Mouse (Mus musculus): ENCODE measurements around the gene Ski.

Ski gene

GRCm38 (mm10) chr4:155242292-155242691 is 19.9 kb upstream of the Ski start:
- ChIA-PET POLR2A (interaction anchor here in 2 of 4 experiments (1.2 to 1.7 kb wide), 5 partner anchors 19 to 156 kb away, joined by 3 to 4 read pairs (median 3); partner anchors contain the start of genes Morn1 (in 1 of the 2) and Rer1 (in 1 of the 2)), CTCF (interaction anchor here in 2 of 4 experiments (0.6 to 1.6 kb wide), 3 partner anchors 52 to 229 kb away, joined by 3 to 5 read pairs (median 3); no protein-coding TSS in a partner anchor)

DNA sequence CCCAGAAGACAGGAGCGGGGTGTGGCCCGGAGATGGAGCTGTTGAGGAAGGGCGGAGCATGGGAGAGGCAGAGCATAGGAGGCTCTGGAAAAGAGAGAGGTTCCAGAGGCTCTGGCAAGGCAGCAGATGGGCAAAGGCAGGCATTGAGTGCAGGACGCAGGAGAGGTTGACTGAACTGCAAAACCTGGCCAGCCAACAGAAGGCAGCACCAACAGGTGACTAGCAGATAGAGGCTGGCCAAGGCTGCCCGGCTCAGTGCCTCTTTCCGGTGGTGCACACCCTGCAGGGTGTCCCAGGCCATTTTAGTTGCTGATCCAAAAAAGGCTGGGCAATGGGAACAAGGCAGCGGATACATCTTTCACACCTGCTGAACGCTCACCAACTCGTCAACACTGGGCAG is 19.4 kb upstream of the Ski start:
- CTCF ChIA-PET: interaction anchor here in 2 of 4 experiments (0.6 to 1.6 kb wide), 2 partner anchors 53 to 147 kb away, joined by 3 to 5 read pairs; no protein-coding TSS in a partner anchor
- POLR2A ChIA-PET: interaction anchor here in 1 of 4 experiments (0.8 to 1.7 kb wide), 3 partner anchors 91 to 155 kb away, joined by 3 read pairs; partner anchors contain the start of genes Morn1 and Rer1

DNA sequence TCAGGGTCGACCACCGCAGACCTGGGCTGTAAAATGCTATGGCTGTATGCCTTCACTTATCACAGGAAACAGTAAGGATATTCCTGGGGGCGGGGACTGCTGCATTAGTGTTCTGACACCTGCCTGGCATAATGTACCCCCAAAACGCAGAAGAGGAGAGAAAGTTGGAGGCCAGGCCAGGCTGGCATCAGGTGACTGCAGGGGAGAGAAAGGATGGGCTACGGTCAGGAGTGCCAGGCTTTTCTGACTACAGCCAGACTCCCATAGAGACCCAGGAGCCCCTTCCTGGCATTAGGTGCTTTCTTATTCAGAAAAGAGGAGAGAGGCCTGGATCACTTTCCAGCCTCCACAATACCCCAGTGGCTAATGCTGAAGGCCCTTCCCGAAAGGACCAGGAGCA is 17.1 kb upstream of the Ski start:
- CTCF ChIA-PET: no interaction called here
- POLR2A ChIA-PET: interaction anchor here in 1 of 4 experiments (0.7 kb wide), 2 partner anchors 41 to 66 kb away, joined by 3 to 4 read pairs; no protein-coding TSS in a partner anchor

- CTCF ChIA-PET: interaction anchor here in 1 of 4 experiments (1.4 kb wide), 1 partner anchor 11 kb away, joined by 3 read pairs; the partner anchor contains the start of gene Faap20
- POLR2A ChIA-PET: interaction anchor here in 2 of 4 experiments (0.5 to 0.7 kb wide), 2 partner anchors 290 to 302 kb away, joined by 3 to 5 read pairs; no protein-coding TSS in a partner anchor
These were observed 15.9 kb upstream of the Ski start for GRCm38 (mm10) chr4:155238276-155238675.

DNA sequence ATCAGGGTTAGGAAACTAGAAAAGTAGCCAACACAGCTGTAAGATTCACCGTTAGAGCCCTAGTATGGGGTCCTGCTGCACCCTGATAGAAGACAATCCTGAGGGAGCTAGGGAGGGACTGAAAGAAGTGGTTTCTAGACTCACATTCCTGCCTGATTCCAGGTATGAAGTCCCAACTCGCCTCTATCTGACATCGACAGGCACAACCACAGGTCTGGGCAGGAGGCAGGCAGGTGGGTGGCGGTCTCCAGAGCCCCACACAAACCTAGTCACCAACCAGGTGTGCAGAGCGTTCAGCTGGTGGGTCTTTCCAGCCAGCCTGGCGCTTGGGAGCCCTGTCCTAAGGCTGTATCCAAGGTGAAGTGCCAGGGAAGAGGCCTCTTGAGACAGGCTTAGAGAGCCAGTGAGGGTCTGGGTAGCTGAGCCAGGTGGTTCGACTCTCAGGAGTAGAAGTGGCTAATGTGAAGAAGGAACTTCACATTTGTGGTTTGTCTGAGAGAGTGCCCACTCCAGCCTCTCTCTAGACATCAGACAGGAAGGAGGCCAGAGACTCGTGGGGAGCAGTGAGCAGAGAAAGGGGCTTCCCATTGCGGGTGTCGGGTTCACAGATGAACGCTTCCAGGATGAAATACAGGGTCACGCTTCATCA is 14.5 kb upstream of the Ski start:
- POLR2A ChIA-PET: interaction anchor here in 3 of 4 experiments (0.6 to 4.4 kb wide), 8 partner anchors 12 to 1145 kb away, joined by 3 to 58 read pairs (median 4); partner anchors contain the start of genes Faap20 (in 1 of the 3) and Ski (in 1 of the 3)

DNA sequence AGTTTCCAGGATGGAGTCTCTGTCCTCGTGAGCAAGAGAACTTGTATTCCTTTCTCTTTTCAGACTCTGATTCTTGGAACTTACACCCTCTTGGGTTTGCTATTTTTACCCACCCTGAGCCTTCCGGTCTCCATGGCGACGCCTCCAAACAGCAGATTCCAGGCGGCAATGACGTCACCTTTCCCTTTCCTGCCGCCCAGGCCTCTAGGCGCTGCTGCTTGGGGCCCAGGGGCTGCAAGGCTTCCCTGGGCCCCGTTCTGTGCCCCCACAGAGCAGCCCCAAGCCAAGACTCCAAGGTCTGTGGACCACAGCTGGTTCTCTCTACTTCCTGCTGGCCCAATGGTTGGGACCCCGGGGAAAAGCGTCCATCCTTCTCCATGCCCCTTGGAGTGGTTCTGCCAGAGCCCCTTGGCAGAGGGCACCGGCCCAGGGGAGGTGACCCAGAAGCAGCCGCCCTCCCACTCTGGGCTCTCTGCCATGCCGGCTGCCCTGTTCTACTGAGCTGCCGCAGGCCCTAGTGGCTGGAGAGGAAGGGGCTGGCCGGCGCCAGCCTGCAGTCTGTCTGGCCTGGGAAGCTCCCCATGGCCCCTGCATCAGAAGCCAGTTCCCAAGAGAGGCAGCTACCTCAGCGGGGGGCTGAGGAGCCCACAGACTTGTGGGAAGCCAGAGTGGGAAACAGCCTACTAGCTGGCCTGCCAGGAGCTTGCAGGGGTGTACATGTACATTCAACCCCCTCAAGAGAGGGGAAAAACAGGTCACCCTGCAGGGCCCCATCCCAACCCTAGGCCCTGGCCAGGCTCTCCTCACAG is 13.1 kb upstream of the Ski start:
- ChIA-PET POLR2A (interaction anchor here (0.5 to 4.4 kb wide), 37 partner anchors 8 to 371 kb away, joined by 3 to 76 read pairs (median 4); partner anchors contain the start of genes Faap20 (in 3 of the 4), Morn1 (in 2 of the 4), Rer1 (in 2 of the 4) and Ski (in 2 of the 4)), CTCF (interaction anchor here (0.5 to 3.3 kb wide), 12 partner anchors 10 to 548 kb away, joined by 3 to 12 read pairs (median 4); partner anchors contain the start of genes Faap20 (in 2 of the 4), Morn1 (in 1 of the 4) and Rer1 (in 1 of the 4))

More for the DNA sequence above, 14.5 kb upstream of the Ski start:
- CTCF ChIA-PET: interaction anchor here in 2 of 4 experiments (0.6 to 1.6 kb wide), 3 partner anchors 12 to 244 kb away, joined by 3 to 9 read pairs (median 3); partner anchors contain the start of gene Faap20 (in 2 of the 2)

DNA sequence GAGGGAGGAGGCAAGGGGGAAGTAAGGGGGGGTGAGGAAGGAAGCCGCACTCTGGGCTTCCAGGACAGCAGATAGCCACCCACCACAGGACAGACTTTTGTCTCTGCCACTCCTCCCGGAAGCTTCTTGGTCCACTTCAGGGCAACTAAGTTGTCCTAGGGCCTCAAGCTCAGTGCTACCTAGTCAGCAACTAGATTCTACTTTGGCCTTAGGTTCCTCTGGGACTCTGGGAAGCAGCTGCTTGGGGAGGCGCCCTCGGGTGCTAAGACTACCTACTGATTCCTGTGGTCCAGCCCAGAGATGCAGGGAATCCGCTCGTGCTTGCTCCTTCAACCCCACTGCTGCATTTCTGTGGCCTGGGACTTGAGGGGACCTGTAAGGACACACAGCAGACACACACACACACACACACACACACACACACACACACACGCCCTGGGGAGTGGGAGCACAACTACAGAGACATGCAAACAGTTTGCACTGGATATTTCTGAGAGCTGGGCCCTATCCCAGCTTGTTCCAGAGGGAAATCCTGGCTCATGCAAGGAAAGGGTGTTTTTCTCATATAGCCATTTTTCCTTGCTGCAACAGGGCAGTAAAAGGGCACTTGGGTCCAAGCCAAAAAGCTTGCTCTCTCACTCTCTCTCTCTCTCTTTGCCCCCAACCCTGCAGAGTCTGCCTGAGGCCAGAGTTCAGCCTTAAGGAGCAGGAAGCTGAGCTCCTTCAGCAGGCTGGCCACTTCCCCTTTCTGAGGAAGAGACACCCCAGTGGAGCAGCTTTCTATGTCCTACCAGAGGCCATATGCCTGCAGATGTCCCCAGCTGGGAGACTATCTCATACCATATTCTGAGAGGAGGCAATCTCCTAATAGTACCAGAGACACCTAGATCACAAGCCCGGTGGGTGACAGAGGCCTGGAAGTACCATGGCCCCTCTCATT is 12.2 kb upstream of the Ski start:
- CTCF ChIA-PET: interaction anchor here in 2 of 4 experiments (0.6 to 3.3 kb wide), 7 partner anchors 11 to 363 kb away, joined by 3 to 12 read pairs (median 5); partner anchors contain the start of gene Faap20 (in 1 of the 2)
- POLR2A ChIA-PET: interaction anchor here (0.5 to 4.4 kb wide), 28 partner anchors 9 to 370 kb away, joined by 3 to 76 read pairs (median 4); partner anchors contain the start of genes Morn1 (in 2 of the 4), Rer1 (in 2 of the 4), Ski (in 2 of the 4) and Faap20 (in 1 of the 4)

- ChIA-PET POLR2A (interaction anchor here (0.6 to 4.4 kb wide), 23 partner anchors 10 to 370 kb away, joined by 3 to 76 read pairs (median 4); partner anchors contain the start of genes Morn1 (in 2 of the 4), Rer1 (in 2 of the 4), Ski (in 2 of the 4) and Faap20 (in 1 of the 4)), CTCF (interaction anchor here in 2 of 4 experiments (0.9 to 3.3 kb wide), 4 partner anchors 10 to 362 kb away, joined by 3 to 12 read pairs (median 7); no protein-coding TSS in a partner anchor)
These were observed 11.5 kb upstream of the Ski start for GRCm38 (mm10) chr4:155233878-155234277.

DNA sequence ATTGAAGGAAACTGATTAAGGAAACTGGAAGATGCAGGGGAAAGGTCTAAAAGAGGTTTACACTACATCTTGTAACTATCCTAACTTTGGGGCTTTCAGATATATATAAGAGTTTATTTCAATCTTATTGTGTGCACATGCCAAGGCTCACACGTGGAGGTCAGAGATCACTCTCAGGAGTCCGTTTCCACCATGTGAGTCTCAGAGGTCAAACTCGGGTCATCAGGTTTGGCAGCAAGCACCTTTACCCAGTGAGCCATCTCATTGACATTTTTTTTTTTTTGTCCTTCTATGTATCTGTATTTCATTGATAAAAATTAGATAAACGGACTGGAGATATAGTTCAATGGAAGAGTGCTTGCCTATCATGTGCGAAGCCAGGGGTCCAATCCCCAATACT is 6.1 kb upstream of the Ski start:
- POLR2A ChIA-PET: no interaction called here
- CTCF ChIA-PET: interaction anchor here in 1 of 4 experiments (2.1 kb wide), 1 partner anchor 134 kb away, joined by 6 read pairs; no protein-coding TSS in a partner anchor

DNA sequence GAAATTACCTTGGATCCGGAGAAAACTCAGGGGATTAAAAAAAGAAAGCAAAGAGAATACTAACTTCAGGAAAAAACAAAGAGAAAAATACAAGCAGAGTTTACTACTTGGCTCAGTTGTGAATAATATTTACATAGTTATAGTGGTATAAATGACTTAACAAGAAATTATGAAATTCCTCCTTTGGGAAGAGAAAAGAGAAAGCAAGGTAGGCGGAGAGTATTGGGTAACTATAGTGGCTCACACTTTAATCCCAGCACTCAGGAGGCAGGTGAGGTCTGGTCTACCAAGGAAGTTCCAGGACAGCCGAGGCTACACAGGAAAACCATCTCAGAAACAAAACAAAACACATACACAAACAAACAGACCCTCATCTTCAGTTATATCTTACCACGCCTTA is 5.6 kb upstream of the Ski start:
- ChIA-PET CTCF (no interaction called here), POLR2A (no interaction called here)

DNA sequence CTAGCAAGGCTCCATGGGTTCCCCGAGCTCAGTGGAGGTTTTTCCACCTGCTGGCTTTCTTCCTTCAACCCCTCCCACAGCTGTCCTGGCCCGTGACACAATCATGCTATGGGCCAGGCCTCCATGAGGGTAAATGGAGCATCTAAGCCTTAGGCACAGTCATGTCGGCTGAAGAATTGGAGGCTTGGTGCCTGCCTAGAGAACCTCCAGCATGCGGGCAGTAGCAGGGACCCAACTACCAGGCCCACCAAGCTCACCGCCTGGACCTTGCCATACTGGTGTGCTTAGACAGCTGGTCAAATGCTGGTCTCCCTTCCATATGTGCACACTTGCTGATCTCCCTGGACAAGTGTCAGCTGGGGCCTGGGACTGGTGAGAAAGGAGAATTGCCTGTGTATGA is 3.5 kb upstream of the Ski start:
- POLR2A ChIA-PET: interaction anchor here in 2 of 4 experiments (0.6 to 11.8 kb wide), 5 partner anchors 9 to 50 kb away, joined by 3 to 135 read pairs (median 58); no protein-coding TSS in a partner anchor
- CTCF ChIA-PET: interaction anchor here in 1 of 4 experiments (1.6 kb wide), 1 partner anchor 125 kb away, joined by 5 read pairs; no protein-coding TSS in a partner anchor

- ChIA-PET CTCF (interaction anchor here (0.6 to 3.1 kb wide), 21 partner anchors 7 to 162 kb away, joined by 3 to 16 read pairs (median 5); partner anchors contain the start of genes Faap20 (in 3 of the 4), Morn1 (in 1 of the 4), Pex10 (in 1 of the 4) and Rer1 (in 1 of the 4)), POLR2A (interaction anchor here (0.6 to 11.8 kb wide), 70 partner anchors 8 to 473 kb away, joined by 3 to 135 read pairs (median 4); partner anchors contain the start of genes Faap20 (in 2 of the 4), Pex10 (in 2 of the 4), Morn1 (in 1 of the 4) and Rer1 (in 1 of the 4))
These were observed 1.5 kb upstream of the Ski start for GRCm38 (mm10) chr4:155223594-155224528.

DNA sequence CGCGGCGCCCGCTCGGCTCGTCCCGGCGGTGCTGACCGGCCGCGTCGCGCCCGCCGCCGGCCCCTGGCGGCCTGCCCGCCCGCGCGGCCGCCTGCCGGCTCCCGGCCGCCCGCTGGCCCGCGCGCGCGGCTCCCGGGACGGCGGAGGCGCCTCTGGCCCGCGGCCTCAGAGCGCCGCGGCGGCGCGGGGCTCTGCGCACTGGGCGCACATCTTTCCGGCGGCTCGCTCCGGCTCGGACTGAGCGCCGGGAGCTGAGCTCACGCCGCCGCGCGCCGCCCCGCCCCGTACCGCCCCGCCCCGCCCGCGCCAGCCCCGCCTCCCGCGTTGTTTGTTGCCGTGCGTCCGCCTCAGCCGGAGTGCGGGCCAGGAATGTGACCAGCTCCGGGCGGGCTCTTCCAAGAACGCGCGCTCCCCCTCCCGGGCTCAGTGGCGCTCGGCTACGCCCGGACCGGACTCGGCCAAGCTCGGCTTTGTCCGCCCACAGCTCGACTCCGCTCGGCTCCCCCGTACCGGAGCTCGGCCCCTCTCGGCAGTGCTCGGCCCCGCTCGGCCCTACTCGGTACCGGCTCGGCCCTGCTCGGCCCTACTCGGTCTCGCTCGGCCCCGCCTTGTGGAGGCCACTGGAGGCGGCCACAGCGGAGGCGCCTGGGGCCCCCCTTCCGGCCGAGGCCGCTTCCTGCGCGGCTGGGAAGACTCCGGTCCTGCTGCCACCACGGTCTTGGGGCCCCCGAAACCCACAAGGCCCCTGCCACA is 625 bp upstream of the Ski start:
- CTCF ChIA-PET: interaction anchor here (0.6 to 3.1 kb wide), 17 partner anchors 8 to 239 kb away, joined by 3 to 16 read pairs (median 5); partner anchors contain the start of genes Faap20 (in 3 of the 4), Morn1 (in 1 of the 4), Pex10 (in 1 of the 4) and Rer1 (in 1 of the 4)
- POLR2A ChIA-PET: interaction anchor here (0.6 to 11.8 kb wide), 74 partner anchors 8 to 474 kb away, joined by 3 to 135 read pairs (median 4); partner anchors contain the start of genes Faap20 (in 3 of the 4), Morn1 (in 1 of the 4), Pex10 (in 1 of the 4) and Rer1 (in 1 of the 4)

Data from embryonic stem cell, embryonic (primary cell).